Mouse (Mus musculus) liver, adult 2 months (tissue): ENCODE data around the gene Supv3l1. TPM values are rescaled to one million over a fixed set of nuclear protein-coding genes. Genes with fewer than 3 reads are reported as not detected.
"Not testable (repeated sequence)": the region's sequence is repeated elsewhere in the genome, so short reads cannot be mapped to it uniquely, and the experiment has no call there.

ENCODE experiments used
- DNase-seq: peaks from one replicate; pipeline ENCODE4 v3.0.0-alpha.2; 2011; ENCODE audit warnings: low read depth, low spot score; ENCODE audit errors: extremely low read depth
- H3K27ac ChIP-seq: fragments of 200-500 bp; replicated peaks from 2 replicates; pipeline ENCODE4 v1.5.1; 2012; ENCODE audit warnings: low read depth, mild to moderate bottlenecking, control low read depth, inconsistent platforms, low read length; ENCODE audit not compliant: insufficient read depth
- H3K27me3 ChIP-seq: fragments of 200-500 bp; 2 replicates; pipeline ENCODE4 v1.6.1; 2012; ENCODE audit warnings: mild to moderate bottlenecking, moderate library complexity, low read length, inconsistent platforms; ENCODE audit not compliant: control insufficient read depth, insufficient read depth
- H3K36me3 ChIP-seq: fragments of 200-500 bp; 2 replicates; pipeline ENCODE4 v1.6.1; 2012; ENCODE audit warnings: low read length, inconsistent platforms; ENCODE audit not compliant: control insufficient read depth, insufficient read depth
- H3K4me1 ChIP-seq: fragments of 200-500 bp; 2 replicates; pipeline ENCODE4 v1.6.1; 2011; ENCODE audit warnings: low read length; ENCODE audit not compliant: control insufficient read depth, insufficient read depth
- H3K4me3 ChIP-seq: fragments of 200-500 bp; 2 replicates; pipeline ENCODE4 v1.5.1; 2011; ENCODE audit warnings: low read depth, mild to moderate bottlenecking, control low read depth, low read length, moderate library complexity; ENCODE audit not compliant: insufficient read depth
- H3K79me2 ChIP-seq: fragments of 200-500 bp; 2 replicates; pipeline ENCODE4 v1.6.1; 2012; ENCODE audit warnings: inconsistent platforms, mild to moderate bottlenecking, low read length, moderate library complexity; ENCODE audit not compliant: control insufficient read depth, insufficient read depth
- H3K9ac ChIP-seq: fragments of 200-500 bp; 2 replicates; pipeline ENCODE4 v1.6.1; 2012; ENCODE audit warnings: low read depth, mild to moderate bottlenecking, control low read depth, inconsistent platforms, low read length
- CTCF ChIP-seq: fragments of 200-500 bp; IDR thresholded peaks from 2 replicates; pipeline ENCODE4 v1.5.1; 2011; ENCODE audit warnings: low read depth, low read length, control low read depth
- POLR2A ChIP-seq: fragments of 200-500 bp; IDR thresholded peaks from 2 replicates; pipeline ENCODE4 v1.6.1; 2011; ENCODE audit warnings: low read length, control low read depth; ENCODE audit not compliant: insufficient read depth; ENCODE audit errors: extremely low read depth
- WGBS: fragments of 180-500 bp; shearing (Covaris S2); methylation state at CpG from one replicate; pipeline ENCODE4 v1.1.7; 2018; 5-methylcytosine and 5-hydroxymethylcytosine counted together
- polyA plus RNA-seq: library from polyadenylated mRNA; depleted of rRNA; stranded (reverse); fragments of >200 nt; gene quantifications from 2 replicates; pipeline ENCODE4 v1.2.3, GENCODE M21; 2012
- total RNA-seq: library from RNA; depleted of rRNA; stranded (reverse); fragments of >200 nt; gene quantifications from 2 replicates; pipeline ENCODE4 v1.2.3, GENCODE M21; 2014

Supv3l1 gene
- total and polyA plus RNA-seq, 2 experiments: 12.1 to 18.8 TPM

GRCm38 (mm10) chr10:62481108-62481852, 31.7 kb upstream of the Supv3l1 start:
- Histone ChIP-seq H3K79me2 (peaks cover 33% of the 10 kb centered on the region), H3K27me3 (no peaks in the 10 kb centered on the region), H3K36me3 (peaks cover 10% of the 10 kb centered on the region), H3K4me3 (no peak overlapping the region), H3K27ac (no peak overlapping the region), H3K4me1 (peaks cover 2% of the 10 kb centered on the region), H3K9ac (no peak overlapping the region)
- no peak for DNase-seq
- WGBS: 79% methylated on average over 7 of the region's 7 CpGs
- TF ChIP-seq POLR2A (no peak), CTCF (no peak)

DNA sequence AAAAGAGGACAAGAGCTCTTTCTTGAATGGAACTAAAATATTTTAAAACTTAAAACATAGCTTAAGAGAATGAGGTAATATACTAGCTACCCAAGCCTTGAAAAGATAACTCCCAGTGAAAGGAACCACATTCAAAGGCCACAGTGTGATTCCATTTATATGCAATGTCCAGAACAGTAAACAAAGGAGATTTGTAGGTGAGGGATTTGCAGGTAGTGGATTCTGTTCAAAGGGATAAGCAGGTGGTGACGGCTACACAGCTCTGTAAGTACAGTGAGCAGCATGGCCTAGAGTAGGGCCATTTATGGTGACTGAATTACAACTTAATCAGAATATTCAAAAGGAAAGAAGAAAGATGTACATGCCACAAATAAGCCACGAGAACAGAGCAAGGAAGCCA, 27.4 kb upstream of the Supv3l1 start:
- H3K9ac ChIP-seq: no peak overlapping the region
- TF ChIP-seq CTCF (no peak), POLR2A (no peak)
- peaks cover 13% of the 10 kb centered on the region for H3K36me3 ChIP-seq
- no peaks in the 10 kb centered on the region for H3K4me1 ChIP-seq
- H3K79me2 ChIP-seq: peaks cover 23% of the 10 kb centered on the region
- no peak for DNase-seq
- WGBS: 61% methylated on average over 2 of the region's 2 CpGs
- H3K27ac ChIP-seq: no peak overlapping the region
- no peak overlapping the region for H3K4me3 ChIP-seq
- H3K27me3 ChIP-seq: no peaks in the 10 kb centered on the region

DNA sequence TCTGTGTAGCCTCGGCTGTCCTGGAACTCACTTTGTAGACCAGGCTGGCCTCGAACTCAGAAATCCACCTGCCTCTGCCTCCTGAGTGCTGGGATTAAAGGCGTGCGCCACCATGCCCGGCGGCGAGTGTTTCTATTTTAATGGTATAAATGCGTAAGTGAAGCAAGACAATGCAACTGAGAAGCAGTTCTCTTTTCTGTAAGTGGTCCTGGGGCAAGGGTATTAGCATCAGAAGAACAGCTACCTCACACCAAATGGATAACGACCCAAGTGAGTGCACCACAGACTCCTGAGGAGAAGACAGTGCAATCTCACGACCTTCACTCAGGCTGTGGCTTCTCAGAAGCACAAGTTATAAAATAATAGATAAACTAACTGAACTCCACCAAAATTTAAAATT, 25.4 kb upstream of the Supv3l1 start:
- Histone ChIP-seq H3K9ac (no peak overlapping the region), H3K27ac (no peak overlapping the region), H3K79me2 (peaks cover 15% of the 10 kb centered on the region), H3K4me3 (no peak overlapping the region), H3K27me3 (no peaks in the 10 kb centered on the region), H3K4me1 (no peaks in the 10 kb centered on the region), H3K36me3 (peaks cover 14% of the 10 kb centered on the region)
- WGBS: 94% methylated on average over 10 of the region's 10 CpGs
- TF ChIP-seq CTCF (no peak), POLR2A (no peak)
- DNase-seq: no peak

GRCm38 (mm10) chr10:62471105-62471504, 21.6 kb upstream of the Supv3l1 start:
- no peak overlapping the region for H3K4me3 ChIP-seq
- no peaks in the 10 kb centered on the region for H3K27me3 ChIP-seq
- WGBS: 83% methylated on average over 5 of the region's 5 CpGs
- TF ChIP-seq POLR2A (no peak), CTCF (no peak)
- no peak overlapping the region for H3K27ac ChIP-seq
- H3K36me3 ChIP-seq: peaks cover 20% of the 10 kb centered on the region
- H3K4me1 ChIP-seq: no peaks in the 10 kb centered on the region
- H3K79me2 ChIP-seq: peaks cover 7% of the 10 kb centered on the region; the same call in 1 of the 2 replicates
- DNase-seq: no peak
- H3K9ac ChIP-seq: no peak overlapping the region

DNA sequence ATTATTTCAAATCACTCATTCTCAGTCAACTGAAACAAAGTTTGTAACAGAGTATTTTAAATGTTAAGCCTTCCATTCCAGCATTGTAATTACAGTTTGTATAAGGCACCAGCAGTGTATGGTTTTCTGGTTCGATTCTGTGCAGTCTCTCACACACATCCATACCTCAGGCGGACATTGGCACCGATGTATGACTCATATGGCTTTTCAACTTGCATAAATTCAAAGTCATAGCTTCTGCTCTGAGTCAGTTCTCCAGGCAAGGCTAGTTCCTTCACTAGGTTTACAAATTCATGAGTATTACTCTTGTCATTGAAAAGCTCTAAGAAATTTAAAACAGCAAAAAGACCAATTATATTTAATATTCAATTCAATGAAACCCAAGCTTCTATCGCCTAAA, 20.2 kb upstream of the Supv3l1 start:
- 95% methylated on average over 4 of the region's 4 CpGs for WGBS
- no peak overlapping the region for H3K9ac ChIP-seq
- no peaks in the 10 kb centered on the region for H3K27me3 ChIP-seq
- H3K4me1 ChIP-seq: no peaks in the 10 kb centered on the region
- no peak overlapping the region for H3K27ac ChIP-seq
- H3K79me2 ChIP-seq: peaks cover 4% of the 10 kb centered on the region; the same call in 1 of the 2 replicates
- H3K4me3 ChIP-seq: no peak overlapping the region
- TF ChIP-seq CTCF (no peak), POLR2A (no peak)
- H3K36me3 ChIP-seq: peaks cover 22% of the 10 kb centered on the region
- DNase-seq: no peak

DNA sequence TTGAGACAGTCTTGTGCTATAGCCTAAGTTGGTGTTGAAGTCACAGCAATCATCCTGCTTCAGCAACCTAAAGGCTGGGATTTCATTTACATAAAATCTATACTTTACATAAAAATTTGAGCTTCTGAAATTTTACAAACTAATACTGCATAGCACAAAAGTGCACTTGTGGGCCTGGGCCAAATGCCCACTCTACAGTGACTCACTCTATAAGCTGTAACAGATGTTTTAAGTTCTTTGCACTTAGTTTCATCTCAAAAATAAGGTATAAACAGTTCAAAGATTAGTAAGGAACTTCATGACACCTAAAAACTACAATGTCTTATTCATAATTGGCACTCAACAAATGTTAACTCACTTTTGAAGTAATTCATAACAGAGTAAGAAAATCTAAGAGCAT, 11.8 kb upstream of the Supv3l1 start:
- no peak for TF ChIP-seq CTCF
- no peak for TF ChIP-seq POLR2A
- H3K36me3 ChIP-seq: peaks cover 49% of the 10 kb centered on the region
- H3K4me1 ChIP-seq: no peaks in the 10 kb centered on the region
- no peak overlapping the region for H3K4me3 ChIP-seq
- H3K27me3 ChIP-seq: no peaks in the 10 kb centered on the region
- H3K9ac ChIP-seq: no peak overlapping the region
- DNase-seq: no peak
- H3K27ac ChIP-seq: no peak overlapping the region
- no peaks in the 10 kb centered on the region for H3K79me2 ChIP-seq

DNA sequence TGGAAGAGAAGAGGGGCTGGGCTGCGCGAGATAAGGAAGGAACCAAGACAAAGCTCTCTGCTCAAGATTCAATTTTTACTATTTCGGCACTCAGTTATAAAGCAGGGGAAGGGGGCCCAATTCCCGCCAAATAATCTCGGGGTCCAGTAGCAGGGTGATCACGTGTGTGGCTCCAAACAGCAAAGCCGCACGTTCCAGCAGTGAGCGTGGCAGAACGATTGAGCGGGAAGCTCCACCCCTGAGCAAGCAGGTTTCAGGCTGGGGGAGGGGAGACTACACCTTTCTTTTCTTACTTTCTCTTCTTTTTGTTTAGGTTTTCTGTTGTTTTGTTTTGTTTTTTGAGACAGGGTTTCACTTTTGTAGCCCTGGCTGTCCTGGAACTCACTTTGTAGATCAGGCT, 2.5 kb upstream of the Supv3l1 start:
- DNase-seq, H3K9ac ChIP-seq, H3K79me2 ChIP-seq, H3K27ac ChIP-seq, H3K4me3 ChIP-seq, H3K4me1 ChIP-seq, H3K27me3 ChIP-seq: not testable (repeated sequence)
- H3K36me3 ChIP-seq: peaks cover 18% of the 10 kb centered on the region
- WGBS: 63% methylated on average over 11 of the region's 11 CpGs
